Mouse (Mus musculus) skeletal muscle tissue, adult 2 months (tissue): ENCODE data around the gene Plac1.

Experiments used
- DNase-seq: peaks from one replicate; pipeline ENCODE4 v3.0.0-alpha.2; 2012; ENCODE audit warnings: low read depth, low spot score

The Plac1 gene

GRCm38 (mm10) chrX:53201616-53202015, 38.3 kb downstream of the Plac1 start:
- DNase-seq = no peak

- DNase-seq = no peak
These were observed 42.2 kb downstream of the Plac1 start for GRCm38 (mm10) chrX:53197681-53198080.

DNA sequence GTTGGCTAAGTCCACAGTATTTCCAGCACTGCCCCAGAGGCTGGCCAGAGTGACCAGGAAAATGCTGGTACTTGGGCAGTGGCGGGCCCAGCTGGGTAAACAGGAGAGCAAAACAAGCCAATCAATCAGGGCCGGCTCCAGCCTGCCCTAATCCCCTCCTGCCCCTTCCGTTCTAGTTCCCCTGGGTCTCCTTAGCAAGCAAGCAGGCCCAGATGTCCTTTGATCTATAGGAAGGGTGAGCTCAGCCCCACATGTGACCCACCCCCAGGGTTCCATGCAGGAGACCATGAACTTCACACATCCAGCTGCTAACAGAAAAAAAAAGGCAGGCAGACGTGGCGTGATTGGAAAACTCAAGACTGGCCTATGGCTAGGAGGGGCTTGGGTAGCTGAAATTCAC, 43.5 kb downstream of the Plac1 start:
- no peak for DNase-seq

GRCm38 (mm10) chrX:53188692-53189091, 51.2 kb downstream of the Plac1 start:
- no peak for DNase-seq

- DNase-seq = no peak
These were observed 60.1 kb downstream of the Plac1 start for GRCm38 (mm10) chrX:53179801-53180200.

DNA sequence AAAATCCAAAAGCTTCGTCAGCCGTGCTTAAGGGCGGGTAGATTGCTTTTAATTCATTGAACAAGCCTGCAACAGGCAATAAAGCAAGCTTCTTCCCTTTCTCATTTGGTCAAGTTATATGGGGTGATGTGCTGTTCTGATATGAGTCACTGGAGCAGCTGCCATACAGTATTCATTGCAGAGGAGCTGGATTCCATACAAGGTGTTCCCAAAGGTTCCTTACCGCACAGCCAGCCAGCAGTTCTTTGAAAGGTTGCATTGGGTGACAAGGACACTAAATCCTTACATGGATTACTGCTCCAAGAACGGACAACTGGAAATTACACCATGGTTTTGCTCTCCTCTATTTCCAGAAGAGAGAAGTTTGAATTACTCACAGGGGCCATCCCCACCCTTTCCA, 63.6 kb downstream of the Plac1 start:
- DNase-seq = peak; percentile 56

DNA sequence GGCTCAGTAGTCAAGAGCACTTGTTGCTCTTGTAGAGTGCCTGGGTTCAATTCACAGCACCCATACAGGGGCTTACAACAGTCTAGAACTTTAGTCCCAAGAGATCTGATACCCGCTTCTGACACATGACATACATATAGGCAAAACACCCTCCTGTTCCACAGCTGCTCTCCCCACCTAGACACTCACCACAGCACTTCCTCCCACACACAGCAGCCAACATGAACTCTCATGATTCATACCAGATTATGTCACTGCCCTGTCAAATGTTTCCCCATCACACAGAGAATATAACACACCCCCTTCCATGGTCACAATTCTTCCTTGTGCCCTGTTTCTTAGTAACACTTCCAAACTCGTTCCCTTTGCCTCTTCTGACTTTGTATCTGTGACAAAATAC, 71.3 kb downstream of the Plac1 start:
- no peak for DNase-seq

DNA sequence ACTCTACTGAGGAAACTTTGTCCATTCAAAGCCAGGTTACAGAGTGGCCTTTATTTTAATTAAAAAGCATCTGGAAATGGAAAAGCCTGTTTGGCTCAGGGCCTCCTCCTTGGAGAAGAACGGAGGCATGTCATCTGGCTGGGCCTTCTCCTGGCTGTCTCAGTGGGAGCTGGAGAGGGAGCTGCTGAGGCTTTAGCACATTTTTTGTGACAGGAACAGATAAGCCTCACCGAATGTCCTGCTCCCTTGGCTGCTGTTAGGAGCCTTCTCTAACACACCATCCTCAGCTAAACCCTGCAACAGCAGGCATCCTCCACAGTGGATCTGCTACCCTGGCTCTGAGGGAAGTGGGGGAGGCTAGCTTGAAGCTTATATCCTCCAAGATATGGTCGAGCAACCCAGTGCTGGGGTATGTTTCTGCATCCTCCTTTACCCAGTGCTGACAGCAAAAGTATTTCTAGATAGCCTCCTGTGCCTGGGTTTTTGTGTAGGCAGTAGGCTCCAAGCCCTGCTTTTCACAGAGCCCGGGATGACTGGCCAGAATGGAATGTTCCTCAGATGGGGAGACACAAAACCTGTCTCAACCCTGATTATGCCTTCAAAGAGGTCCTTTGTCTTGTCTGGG, 72.9 kb downstream of the Plac1 start:
- no peak for DNase-seq

GRCm38 (mm10) chrX:53166251-53166900, 73.5 kb downstream of the Plac1 start:
- DNase-seq = no peak

- no peak for DNase-seq
These were observed 77.3 kb downstream of the Plac1 start for GRCm38 (mm10) chrX:53162589-53162988.

DNA sequence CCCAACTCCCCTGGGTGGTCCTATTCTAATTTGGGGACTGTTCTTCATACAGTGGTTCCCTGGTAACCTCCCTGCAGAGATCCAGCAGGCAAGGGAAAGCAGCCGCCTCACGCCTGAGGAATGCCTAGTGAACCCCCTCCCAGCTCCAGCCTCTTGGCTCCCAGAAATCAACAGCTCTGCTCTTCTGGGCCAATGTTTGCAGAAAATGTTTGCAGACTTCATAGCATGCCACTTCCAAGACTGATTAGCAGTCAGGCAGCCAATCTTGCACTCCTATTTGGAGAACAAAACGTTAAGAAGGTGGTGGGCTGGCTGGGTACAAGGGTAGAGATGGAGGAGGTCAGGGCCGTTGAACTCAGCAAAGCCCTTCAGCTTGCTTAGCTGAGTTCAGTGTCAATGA, 78.3 kb downstream of the Plac1 start:
- no peak for DNase-seq

- DNase-seq = no peak
These were observed 78.8 kb downstream of the Plac1 start for GRCm38 (mm10) chrX:53161115-53161514.

DNA sequence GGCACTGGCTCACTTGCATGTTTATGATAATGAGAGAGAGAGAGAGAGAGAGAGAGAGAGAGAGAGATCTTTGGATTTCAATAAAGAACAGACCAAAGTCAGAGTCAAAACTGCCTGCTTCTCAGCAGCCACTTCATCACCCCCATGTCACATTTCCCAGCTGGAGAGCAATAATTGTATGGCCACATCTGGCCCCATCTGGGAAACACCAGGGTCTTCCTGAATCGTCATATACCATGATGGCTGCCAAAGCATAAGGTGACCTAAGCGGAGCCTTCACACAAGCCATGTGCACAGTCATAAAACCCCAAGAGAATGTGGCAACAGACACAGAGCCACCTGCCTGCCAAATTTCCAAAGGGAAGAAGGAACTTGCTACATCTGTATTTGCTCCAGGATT, 91.9 kb downstream of the Plac1 start:
- no peak for DNase-seq

GRCm38 (mm10) chrX:53146389-53146917, 93.5 kb downstream of the Plac1 start:
- DNase-seq = no peak

- no peak for DNase-seq
These were observed 100.3 kb downstream of the Plac1 start for GRCm38 (mm10) chrX:53139641-53140040.

DNA sequence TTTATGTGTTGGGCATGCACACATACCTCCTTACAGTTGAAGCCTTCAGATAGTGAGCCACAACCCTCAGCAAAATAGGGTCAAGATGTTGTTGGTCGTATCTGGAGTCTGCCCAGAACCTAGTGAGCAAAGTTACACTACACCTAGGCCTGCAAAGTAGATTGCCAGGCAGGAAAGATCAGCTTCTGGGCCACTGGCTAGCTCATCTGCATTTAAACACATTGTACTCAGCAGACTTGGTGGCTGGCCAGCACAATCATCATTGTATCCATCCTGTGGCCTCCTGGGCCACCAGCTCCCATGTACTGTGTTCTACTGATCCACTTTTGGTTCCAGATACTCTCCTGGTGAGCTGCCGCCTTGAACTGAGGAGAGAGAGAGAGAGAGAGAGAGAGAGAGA, 102.8 kb downstream of the Plac1 start:
- no peak for DNase-seq

- DNase-seq = no peak
These were observed 110.4 kb downstream of the Plac1 start for GRCm38 (mm10) chrX:53129501-53129900.

DNA sequence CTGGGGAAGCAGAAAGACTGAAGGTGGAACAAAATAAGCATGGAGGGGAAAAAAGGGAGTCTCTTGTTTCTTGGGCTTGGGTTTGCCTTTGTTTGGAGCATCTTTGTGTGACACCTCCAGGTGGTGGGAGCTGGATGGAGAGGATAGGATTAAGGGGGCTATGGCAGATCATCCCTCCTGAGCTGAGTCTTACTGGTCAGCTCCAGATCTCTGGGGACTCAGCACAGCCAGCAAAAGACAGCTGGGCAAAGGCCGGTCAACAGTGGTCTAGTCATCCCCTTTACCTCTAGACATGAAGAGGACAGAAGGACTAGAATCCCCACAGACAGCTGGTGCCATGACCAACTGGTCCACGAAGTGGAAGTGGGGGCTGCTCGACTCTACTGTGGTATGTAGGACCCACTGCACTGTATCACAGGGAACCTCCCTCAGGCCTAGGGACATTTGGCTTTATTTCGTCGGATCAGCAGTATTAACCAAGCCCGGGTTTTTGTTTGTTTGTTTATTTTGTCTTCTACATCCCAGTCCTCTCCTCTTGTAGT, 113.3 kb downstream of the Plac1 start:
- no peak for DNase-seq

- DNase-seq = no peak
These were observed 114.0 kb downstream of the Plac1 start for GRCm38 (mm10) chrX:53125838-53126467.

DNA sequence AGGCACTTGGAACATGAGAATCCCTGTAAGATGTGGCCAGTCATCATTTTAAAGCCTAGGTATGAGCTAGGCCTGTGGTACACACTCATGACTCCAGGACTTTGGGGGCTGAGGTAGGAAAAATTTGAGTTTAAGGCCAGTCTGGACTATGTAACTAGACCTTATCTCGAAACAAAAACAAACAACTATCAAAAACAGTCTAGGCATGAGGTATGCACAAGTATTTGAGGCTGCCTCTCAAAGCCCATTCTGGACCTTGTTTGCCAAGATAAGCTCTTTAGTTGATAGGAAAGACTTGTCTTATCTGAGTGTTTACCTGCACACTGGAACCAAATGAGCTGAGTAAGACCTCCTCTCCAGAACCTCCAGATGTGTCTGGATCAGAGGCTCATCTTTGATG, 116.3 kb downstream of the Plac1 start:
- DNase-seq = no peak

GRCm38 (mm10) chrX:53118631-53119030, 121.3 kb downstream of the Plac1 start:
- DNase-seq = no peak

DNA sequence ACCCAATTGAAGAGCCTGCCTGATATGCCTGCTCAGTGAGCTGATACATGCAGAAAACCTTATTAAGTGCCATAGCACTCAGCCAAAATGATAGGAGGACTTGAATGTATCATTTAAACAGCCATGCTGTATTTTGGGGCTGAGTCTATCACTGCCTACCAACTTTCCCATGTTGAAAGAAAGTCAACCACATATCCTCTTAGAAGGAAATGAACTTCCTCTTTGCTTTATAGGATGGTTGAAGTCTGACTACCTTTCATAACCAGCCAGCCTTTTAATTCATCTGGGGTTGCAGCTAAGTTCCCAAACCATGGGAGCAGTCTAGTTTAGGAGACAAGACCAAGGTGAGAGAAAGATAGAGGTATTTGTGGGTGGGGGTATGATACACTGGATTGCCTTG, 121.9 kb downstream of the Plac1 start:
- no peak for DNase-seq

DNA sequence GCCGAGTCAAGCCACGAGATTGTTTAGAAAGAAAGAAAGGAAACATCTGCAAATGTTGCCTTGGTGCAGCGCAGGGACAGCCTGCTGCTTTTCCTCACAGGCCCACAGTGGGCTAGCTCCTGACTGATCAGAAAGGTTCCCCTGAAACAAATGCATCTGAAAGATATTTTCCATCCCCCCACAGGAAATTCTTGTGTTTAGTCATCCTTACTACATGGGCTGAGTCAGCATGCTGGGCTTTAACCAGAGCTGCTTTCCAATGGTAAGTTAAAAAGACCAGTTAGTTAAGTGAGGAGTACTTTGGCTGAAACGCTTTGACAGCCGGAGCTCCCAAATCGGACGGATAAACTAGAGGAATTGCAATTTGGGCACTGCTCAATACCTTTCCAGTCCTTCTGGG, 124.9 kb downstream of the Plac1 start:
- DNase-seq = no peak
